In genomic region chr2:96319201-96319600, GRCm38 (mm10) we compare ENCODE assay signal across 9 mouse cellular contexts. TPM values are rescaled to one million over a fixed set of nuclear protein-coding genes. Genes with fewer than 3 reads are reported as not detected.
DNase-seq lines count a peak whose midpoint lies in the region; ATAC-seq and TF ChIP-seq lines count a peak whose summit lies in the region.
"Had no signal": no experiment of that assay in that cellular context is flagged by ENCODE, and none has a peak within 500 bp of the region (broad histone marks: within the 10 kb centered on the region; RNA-seq: fewer than 3 reads in every experiment).

No protein-coding gene starts in this region.

- H3K27me3 ChIP-seq in heart, embryonic 15.5 days = no peaks in the 10 kb centered on the region
- no peaks in the 10 kb centered on the region for H3K27me3 ChIP-seq in forebrain, embryonic 11.5 days (ENCODE audit: control insufficient read depth, insufficient read depth, low read length)
- H3K27me3 ChIP-seq in liver, embryonic 11.5 days (replicated peaks; ENCODE audit: control insufficient read depth, insufficient read depth, low read length) = no peaks in the 10 kb centered on the region

- no peak for DNase-seq in heart, adult 8-10 months (ENCODE audit: low spot score)
- DNase-seq in forebrain, embryonic 11.5 days (ENCODE audit: low spot score) = no peak
- DNase-seq in left cerebral cortex, adult 2 months (ENCODE audit: extremely low spot score in 1 of 2, low spot score in 2 of 2) = peak in 1 of 2 experiments; percentile 52
- DNase-seq in right cerebral cortex, postnatal 14 days = peak; percentile 16
- DNase-seq in kidney, postnatal 25 days = no peak
- no peak for DNase-seq in liver, embryonic 11.5 days (ENCODE audit: low spot score)
- DNase-seq: kidney, postnatal 4 days had no signal

- no peak for ATAC-seq in heart, embryonic 15.5 days (replicated peaks; ENCODE audit: insufficient number of reproducible peaks, insufficient read depth, low FRiP score, low read depth)
- ATAC-seq in forebrain, embryonic 11.5 days (replicated peaks; ENCODE audit: low FRiP score) = 0 out of 2 replicates have a peak, but pooled peaks have one; percentile 40
- ATAC-seq in megakaryocyte progenitor cell, adult 5-6 weeks (replicated peaks; ENCODE audit: poor library complexity) = no peak
- no peak for ATAC-seq in liver, embryonic 11.5 days (replicated peaks; ENCODE audit: low FRiP score)

- no peaks in the 10 kb centered on the region for H3K9me3 ChIP-seq in heart, embryonic 15.5 days (replicated peaks)
- no peaks in the 10 kb centered on the region for H3K9me3 ChIP-seq in forebrain, embryonic 11.5 days (ENCODE audit: control insufficient read depth, low read length)
- H3K9me3 ChIP-seq in liver, embryonic 11.5 days (ENCODE audit: control insufficient read depth, low read length) = no peaks in the 10 kb centered on the region

- 10% methylated on average over 8 of the region's 8 CpGs for WGBS in heart, embryonic 15.5 days
- WGBS in forebrain, embryonic 11.5 days = 6% methylated on average over 8 of the region's 8 CpGs
- WGBS in liver, embryonic 11.5 days = 22% methylated on average over 8 of the region's 8 CpGs

- peak overlapping the region; percentile 35 for H3K4me3 ChIP-seq in heart, embryonic 15.5 days
- H3K4me3 ChIP-seq in forebrain, embryonic 11.5 days (ENCODE audit: low read depth, low read length) = no peak overlapping the region
- H3K4me3 ChIP-seq in left cerebral cortex, adult 2 months = peak overlapping the region; percentile 66
- H3K4me3 ChIP-seq in liver, embryonic 11.5 days (ENCODE audit: low read depth, low read length) = no peak overlapping the region

- H3K4me1 ChIP-seq in heart, embryonic 15.5 days (replicated peaks) = peaks cover 31% of the 10 kb centered on the region
- peaks cover 2% of the 10 kb centered on the region; the same call in 1 of the 2 replicates for H3K4me1 ChIP-seq in forebrain, embryonic 11.5 days (replicated peaks; ENCODE audit: control insufficient read depth, insufficient read depth, low read length)
- no peaks in the 10 kb centered on the region for H3K4me1 ChIP-seq in liver, embryonic 11.5 days (replicated peaks; ENCODE audit: control insufficient read depth, insufficient read depth, low read length)

- intact Hi-C loops in left cerebral cortex, adult 2 months (cut with DNase I) = loop anchor here (5.0 to 10.0 kb wide), 2 partner anchors 1084 to 1747 kb away; no protein-coding TSS in a partner anchor

- peak overlapping the region; percentile 18 for H3K27ac ChIP-seq in heart, embryonic 15.5 days
- no peak overlapping the region for H3K27ac ChIP-seq in forebrain, embryonic 11.5 days (ENCODE audit: low read depth, low read length)
- H3K27ac ChIP-seq in left cerebral cortex, adult 2 months = peak overlapping the region; percentile 92
- H3K27ac ChIP-seq in liver, embryonic 11.5 days (ENCODE audit: low read depth, low read length) = no peak overlapping the region

- no peak overlapping the region for H3K9ac ChIP-seq in heart, embryonic 15.5 days
- no peak overlapping the region for H3K9ac ChIP-seq in forebrain, embryonic 11.5 days (ENCODE audit: low read length)
- no peak overlapping the region for H3K9ac ChIP-seq in liver, embryonic 11.5 days (ENCODE audit: low read depth, low read length)

- no peak for TF ChIP-seq CTCF in left cerebral cortex, adult 2 months (IDR thresholded peaks at IDR 0.05)

- peak overlapping the region; percentile 66 for H3K4me2 ChIP-seq in heart, embryonic 15.5 days
- peak overlapping the region; percentile 31; the same call in 1 of the 2 replicates for H3K4me2 ChIP-seq in forebrain, embryonic 11.5 days (ENCODE audit: low read depth, low read length, severe bottlenecking)
- no peak overlapping the region for H3K4me2 ChIP-seq in liver, embryonic 11.5 days

- no peaks in the 10 kb centered on the region for H3K36me3 ChIP-seq in heart, embryonic 15.5 days
- no peaks in the 10 kb centered on the region for H3K36me3 ChIP-seq in forebrain, embryonic 11.5 days (ENCODE audit: control insufficient read depth, insufficient read depth, low read length)
- no peaks in the 10 kb centered on the region for H3K36me3 ChIP-seq in liver, embryonic 11.5 days (ENCODE audit: control insufficient read depth, insufficient read depth, low read length)

RNA-seq across cellular contexts. Expression of gene Lrrc4c, which starts 1.2 kb away (rescaled TPM):
- 1.2 and 2.0 TPM in 2 replicates for polyA plus RNA-seq in heart, embryonic 15.5 days (2015; fragmentation: Nextera tagmentation; extraction: Ambion mirVana)
- under 1 TPM; 0.27 to 0.53 (median 0.37) TPM for total RNA-seq in heart, adult 8-10 months (2022)
- polyA plus RNA-seq in forebrain, embryonic 11.5 days (2014; fragmentation: Nextera tagmentation; extraction: Ambion mirVana) = 6.4 and 6.7 TPM in 2 replicates
- 100 to 1,000 TPM; 125 to 133 TPM for total RNA-seq in left cerebral cortex, adult 2 months (2021)
- total RNA-seq in megakaryocyte progenitor cell, adult 5-6 weeks (2015) = not detected in 2 replicates
- total RNA-seq in megakaryocyte progenitor cell, adult 5-6 weeks (2017) = not detected in 2 replicates
- 0.70 and 0.75 TPM in 2 replicates for polyA plus RNA-seq in liver, embryonic 11.5 days (2014; fragmentation: Nextera tagmentation; extraction: Ambion mirVana)

Comparison
In these comparisons a context has a peak if more than half of its experiments do, and no peak if none do; other contexts are left out.
1. H3K27ac ChIP-seq: peak in heart, embryonic 15.5 days (single experiment) and left cerebral cortex, adult 2 months (single experiment); none in forebrain, embryonic 11.5 days (single experiment) and liver, embryonic 11.5 days (single experiment).
2. H3K4me3 ChIP-seq: peak in heart, embryonic 15.5 days (single experiment) and left cerebral cortex, adult 2 months (single experiment); none in forebrain, embryonic 11.5 days (single experiment) and liver, embryonic 11.5 days (single experiment).
3. RNA of gene Lrrc4c, which starts 1.2 kb away (total RNA-seq): 125 to 133 TPM in left cerebral cortex, adult 2 months; 0.27 to 0.53 TPM in heart, adult 8-10 months and not detected in megakaryocyte progenitor cell, adult 5-6 weeks; every median in the first group is over 10 times any median in the second.